In the genomic region with DNA sequence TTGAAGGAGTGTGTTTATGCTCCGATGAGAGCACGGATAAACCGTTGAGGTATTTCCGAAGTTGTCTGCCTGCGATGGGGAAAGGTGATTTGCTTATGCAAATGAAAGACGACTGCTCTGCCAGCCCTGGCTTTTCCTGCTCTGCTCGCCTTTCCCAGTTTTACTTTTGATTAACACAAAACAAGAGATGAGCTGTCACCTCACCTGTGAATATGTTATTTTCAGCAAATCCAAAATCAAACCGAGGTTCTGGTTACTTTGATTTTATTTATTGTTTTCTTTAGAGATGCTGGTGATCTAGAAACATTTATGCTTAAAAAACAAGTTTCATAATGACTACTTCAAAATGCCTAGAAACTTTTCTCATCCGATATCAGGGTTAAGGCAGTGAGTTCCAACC, we compare ENCODE assay signal across 14 mouse cellular contexts. TPM values are rescaled to one million over a fixed set of nuclear protein-coding genes. Genes with fewer than 3 reads are reported as not detected.
A peak's percentile ranks its signal among the peaks of the same experiment; 100 is the strongest.
DNase-seq lines count a peak whose midpoint lies in the region; ATAC-seq and TF ChIP-seq lines count a peak whose summit lies in the region.
"Had no signal": no experiment of that assay in that cellular context is flagged by ENCODE, and none has a peak within 500 bp of the region (broad histone marks: within the 10 kb centered on the region; RNA-seq: fewer than 3 reads in every experiment).

No protein-coding gene starts in this region.

- H3K9ac ChIP-seq in heart, postnatal 0 days (replicated peaks; ENCODE audit: low read depth, low read length) = no peak overlapping the region
- H3K9ac ChIP-seq in heart, adult 2 months (ENCODE audit: low read depth, low read length) = no peak overlapping the region
- no peak overlapping the region for H3K9ac ChIP-seq in neural tube, embryonic 11.5 days (ENCODE audit: low read length)
- H3K9ac ChIP-seq in hindbrain, embryonic 16.5 days (ENCODE audit: low read depth, low read length) = no peak overlapping the region
- H3K9ac ChIP-seq: kidney, embryonic 15.5 days; liver, embryonic 12.5 days; stomach, embryonic 15.5 days had no signal

- peak overlapping the region; percentile 44; the same call in 1 of the 2 replicates for H3K4me2 ChIP-seq in heart, postnatal 0 days (ENCODE audit: low read depth, low read length)
- peak overlapping the region; percentile 38 for H3K4me2 ChIP-seq in neural tube, embryonic 11.5 days (ENCODE audit: low read depth)
- 0 out of 2 replicates have a peak overlapping the region, but pooled peaks have one; percentile 20 for H3K4me2 ChIP-seq in hindbrain, embryonic 16.5 days (ENCODE audit: low read length)
- H3K4me2 ChIP-seq: kidney, embryonic 15.5 days; liver, embryonic 12.5 days; stomach, embryonic 15.5 days had no signal

- intact Hi-C loops in heart, adult 2 months (cut with DNase I) = no loop called here

- H3K36me3 ChIP-seq in heart, postnatal 0 days (replicated peaks; ENCODE audit: control insufficient read depth, insufficient read depth, low read length) = no peaks in the 10 kb centered on the region
- H3K36me3 ChIP-seq in heart, adult 2 months (ENCODE audit: control insufficient read depth, insufficient read depth, low read length) = no peaks in the 10 kb centered on the region
- no peaks in the 10 kb centered on the region for H3K36me3 ChIP-seq in neural tube, embryonic 11.5 days (ENCODE audit: control insufficient read depth, insufficient read depth, low read length)
- H3K36me3 ChIP-seq in hindbrain, embryonic 16.5 days (ENCODE audit: control insufficient read depth, insufficient read depth, low read length) = no peaks in the 10 kb centered on the region
- H3K36me3 ChIP-seq: kidney, embryonic 15.5 days; limb, embryonic 10.5 days; liver, embryonic 12.5 days; stomach, embryonic 15.5 days had no signal

- H3K4me3 ChIP-seq in heart, postnatal 0 days (ENCODE audit: low read depth, low read length) = peak overlapping the region; percentile 19; the same call in 1 of the 2 replicates
- no peak overlapping the region for H3K4me3 ChIP-seq in heart, adult 2 months
- peak overlapping the region; percentile 20 for H3K4me3 ChIP-seq in neural tube, embryonic 11.5 days (ENCODE audit: low read depth, low read length)
- no peak overlapping the region for H3K4me3 ChIP-seq in hindbrain, embryonic 16.5 days (ENCODE audit: low read length)
- H3K4me3 ChIP-seq: kidney, embryonic 15.5 days; limb, embryonic 10.5 days; liver, embryonic 12.5 days; stomach, embryonic 15.5 days had no signal

- no peak for TF ChIP-seq CTCF in heart, postnatal 0 days (IDR thresholded peaks at IDR 0.05; ENCODE audit: low read depth)
- TF ChIP-seq CTCF in heart, adult 2 months (IDR thresholded peaks at IDR 0.05) = no peak

- DNase-seq in heart, postnatal 0 days (ENCODE audit: low spot score) = no peak
- DNase-seq in heart, adult 2 months = no peak
- no peak for DNase-seq in neural tube, embryonic 11.5 days (ENCODE audit: low spot score)
- DNase-seq in neural tube, embryonic 10.5 days (ENCODE audit: extremely low spot score, low spot score) = no peak
- DNase-seq in Muller cell, postnatal 12 days (ENCODE audit: inconsistent ontology term) = no peak
- DNase-seq in spleen, postnatal 14 days (ENCODE audit: low spot score in 2 of 2) = no peak
- DNase-seq: adrenal gland, postnatal 14 days; cerebellum, adult 8-10 months; gastrocnemius, postnatal 36 days had no signal

- no peaks in the 10 kb centered on the region for H3K79me2 ChIP-seq in heart, adult 2 months (replicated peaks; ENCODE audit: control insufficient read depth, insufficient read depth, low read length)

- TF ChIP-seq EP300 in heart, postnatal 0 days (IDR thresholded peaks at IDR 0.05; ENCODE audit: low read depth) = no peak
- no peak for TF ChIP-seq EP300 in heart, adult 2 months (IDR thresholded peaks at IDR 0.05; ENCODE audit: insufficient read depth, low read depth, low read length)

- H3K9me3 ChIP-seq in heart, postnatal 0 days (replicated peaks; ENCODE audit: control insufficient read depth, low read length) = no peaks in the 10 kb centered on the region
- H3K9me3 ChIP-seq in neural tube, embryonic 11.5 days (ENCODE audit: control insufficient read depth, low read length) = no peaks in the 10 kb centered on the region
- H3K9me3 ChIP-seq in hindbrain, embryonic 16.5 days (ENCODE audit: control insufficient read depth, low read length) = no peaks in the 10 kb centered on the region
- H3K9me3 ChIP-seq: kidney, embryonic 15.5 days; limb, embryonic 10.5 days; liver, embryonic 12.5 days; stomach, embryonic 15.5 days had no signal

- H3K27ac ChIP-seq in heart, postnatal 0 days (ENCODE audit: low read depth) = no peak overlapping the region
- H3K27ac ChIP-seq in heart, adult 2 months = no peak overlapping the region
- no peak overlapping the region for H3K27ac ChIP-seq in neural tube, embryonic 11.5 days (ENCODE audit: low read depth, low read length)
- H3K27ac ChIP-seq in hindbrain, embryonic 16.5 days (ENCODE audit: low read depth, low read length) = no peak overlapping the region
- H3K27ac ChIP-seq: kidney, embryonic 15.5 days; limb, embryonic 10.5 days; liver, embryonic 12.5 days; stomach, embryonic 15.5 days had no signal

- no peak for ATAC-seq in heart, postnatal 0 days (ENCODE audit: insufficient read depth, low read depth)
- no peak for ATAC-seq in neural tube, embryonic 11.5 days (ENCODE audit: insufficient read depth, low FRiP score, low TSS enrichment)
- no peak for ATAC-seq in hindbrain, embryonic 16.5 days
- ATAC-seq: liver, embryonic 12.5 days had no signal

- no peaks in the 10 kb centered on the region for H3K4me1 ChIP-seq in heart, postnatal 0 days (ENCODE audit: control insufficient read depth, insufficient read depth)
- no peaks in the 10 kb centered on the region for H3K4me1 ChIP-seq in heart, adult 2 months (ENCODE audit: control insufficient read depth, insufficient read depth, low read length)
- H3K4me1 ChIP-seq in neural tube, embryonic 11.5 days (ENCODE audit: control insufficient read depth, insufficient read depth, low read length) = peaks cover 4% of the 10 kb centered on the region
- no peaks in the 10 kb centered on the region for H3K4me1 ChIP-seq in hindbrain, embryonic 16.5 days (ENCODE audit: control insufficient read depth, insufficient read depth, low read depth, low read length)
- H3K4me1 ChIP-seq: kidney, embryonic 15.5 days; limb, embryonic 10.5 days; liver, embryonic 12.5 days; stomach, embryonic 15.5 days had no signal

- TF ChIP-seq POLR2A in heart, adult 2 months (IDR thresholded peaks at IDR 0.05; ENCODE audit: insufficient read depth, low read depth, low read length) = no peak

- H3K27me3 ChIP-seq in heart, postnatal 0 days (ENCODE audit: control insufficient read depth, insufficient read depth, low read length) = no peaks in the 10 kb centered on the region
- H3K27me3 ChIP-seq in heart, adult 2 months (ENCODE audit: control insufficient read depth, insufficient read depth, low read length) = no peaks in the 10 kb centered on the region
- no peaks in the 10 kb centered on the region for H3K27me3 ChIP-seq in neural tube, embryonic 11.5 days (ENCODE audit: control insufficient read depth, insufficient read depth, low read length)
- H3K27me3 ChIP-seq in hindbrain, embryonic 16.5 days (replicated peaks; ENCODE audit: control insufficient read depth, insufficient read depth, low read length) = no peaks in the 10 kb centered on the region

- WGBS in heart, postnatal 0 days = 10% methylated on average over 9 of the region's 9 CpGs
- 11% methylated on average over 9 of the region's 9 CpGs for WGBS in heart, adult 2 months
- WGBS in neural tube, embryonic 11.5 days = 23% methylated on average over 9 of the region's 9 CpGs
- 24% methylated on average over 9 of the region's 9 CpGs for WGBS in hindbrain, embryonic 16.5 days

RNA-seq across cellular contexts. Expression of gene Dnajc19, which starts 25.3 kb away (rescaled TPM):
- total RNA-seq in heart, postnatal 0 days (2014; rRNA removed; ENCODE audit: low replicate concordance) = 116 and 216 TPM in 2 replicates
- polyA plus RNA-seq in heart, postnatal 0 days (2015; fragmentation: Nextera tagmentation; extraction: Ambion mirVana) = 223 and 239 TPM in 2 replicates
- total RNA-seq in heart, adult 2 months (2021) = 100 to 1,000 TPM; 129 to 149 TPM
- 107 and 125 TPM in 2 replicates for polyA plus RNA-seq in heart, adult 2 months (2012; rRNA removed)
- 163 and 171 TPM in 2 replicates for polyA plus RNA-seq in neural tube, embryonic 11.5 days (2014; fragmentation: Nextera tagmentation; extraction: Ambion mirVana)
- 111 and 127 TPM in 2 replicates for polyA plus RNA-seq in hindbrain, embryonic 16.5 days (2015; fragmentation: Nextera tagmentation; extraction: Ambion mirVana)

Comparison
In these comparisons a context has a peak if more than half of its experiments do, and no peak if none do; other contexts are left out.
1. H3K4me3 ChIP-seq: peak in heart, postnatal 0 days (single experiment) and neural tube, embryonic 11.5 days (single experiment); none in heart, adult 2 months (single experiment) and hindbrain, embryonic 16.5 days (single experiment).
2. Peak in every context shown above with its lines, with median percentiles within 50 percentile points of each other: H3K4me2 ChIP-seq.